Mouse (Mus musculus): ENCODE measurements at regions not wholly inside any gene's neighbourhood (a gene's known extent, or its start where the extent isn't known, plus 50 kb on each side); places are given as distances from the start of the nearest gene placed in this dataset.

GRCm38 (mm10) chr6:93461374-93461773 lies 518.1 kb upstream of the Adamts9 start:
- H3K9ac ChIP-seq (ENCODE audit: low read length) = no peak overlapping the region
- no peaks in the 10 kb centered on the region for H3K36me3 ChIP-seq (ENCODE audit: control insufficient read depth, insufficient read depth, low read length)
- H3K9me3 ChIP-seq (replicated peaks; ENCODE audit: control insufficient read depth, low read length) = no peaks in the 10 kb centered on the region
- H3K27ac ChIP-seq (ENCODE audit: low read length) = no peak overlapping the region
- 81% methylated on average over 3 of the region's 3 CpGs for WGBS
- no peak overlapping the region for H3K4me3 ChIP-seq (replicated peaks; ENCODE audit: low read length)
- no peak overlapping the region for H3K4me2 ChIP-seq (ENCODE audit: low read depth, low read length)
- ATAC-seq (ENCODE audit: insufficient read depth, low FRiP score) = no peak
- H3K27me3 ChIP-seq (ENCODE audit: control insufficient read depth, insufficient read depth, low read length) = no peaks in the 10 kb centered on the region
- H3K4me1 ChIP-seq (ENCODE audit: control insufficient read depth, insufficient read depth, low read length) = no peaks in the 10 kb centered on the region

- no peak overlapping the region for H3K27ac ChIP-seq (ENCODE audit: low read length)
- H3K27me3 ChIP-seq (ENCODE audit: control insufficient read depth, insufficient read depth, low read length) = no peaks in the 10 kb centered on the region
- H3K4me2 ChIP-seq (ENCODE audit: low read depth, low read length) = no peak overlapping the region
- no peaks in the 10 kb centered on the region for H3K9me3 ChIP-seq (replicated peaks; ENCODE audit: control insufficient read depth, low read length)
- no peaks in the 10 kb centered on the region for H3K4me1 ChIP-seq (ENCODE audit: control insufficient read depth, insufficient read depth, low read length)
- ATAC-seq (ENCODE audit: insufficient read depth, low FRiP score) = no peak
- WGBS = 68% methylated on average over 4 of the region's 4 CpGs
- H3K36me3 ChIP-seq (ENCODE audit: control insufficient read depth, insufficient read depth, low read length) = no peaks in the 10 kb centered on the region
- H3K9ac ChIP-seq (ENCODE audit: low read length) = no peak overlapping the region
- no peak overlapping the region for H3K4me3 ChIP-seq (replicated peaks; ENCODE audit: low read length)
These were observed 514.3 kb upstream of the Adamts9 start for GRCm38 (mm10) chr6:93457613-93458012.

GRCm38 (mm10) chr6:93456383-93457033 lies 513.2 kb upstream of the Adamts9 start:
- H3K4me3 ChIP-seq (replicated peaks; ENCODE audit: low read length) = no peak overlapping the region
- no peaks in the 10 kb centered on the region for H3K9me3 ChIP-seq (replicated peaks; ENCODE audit: control insufficient read depth, low read length)
- no peaks in the 10 kb centered on the region for H3K36me3 ChIP-seq (ENCODE audit: control insufficient read depth, insufficient read depth, low read length)
- H3K27ac ChIP-seq (ENCODE audit: low read length) = no peak overlapping the region
- no peak overlapping the region for H3K9ac ChIP-seq (ENCODE audit: low read length)
- no peaks in the 10 kb centered on the region for H3K4me1 ChIP-seq (ENCODE audit: control insufficient read depth, insufficient read depth, low read length)
- ATAC-seq (ENCODE audit: insufficient read depth, low FRiP score) = no peak
- H3K4me2 ChIP-seq (ENCODE audit: low read depth, low read length) = no peak overlapping the region
- WGBS = 72% methylated on average over 9 of the region's 9 CpGs
- H3K27me3 ChIP-seq (ENCODE audit: control insufficient read depth, insufficient read depth, low read length) = no peaks in the 10 kb centered on the region

- Histone ChIP-seq H3K9ac (ENCODE audit: low read length) (no peak overlapping the region; the same call in 1 of the 2 replicates), H3K4me1 (ENCODE audit: control insufficient read depth, insufficient read depth, low read length) (no peaks in the 10 kb centered on the region), H3K4me3 (replicated peaks; ENCODE audit: low read length) (no peak overlapping the region; the same call in 1 of the 2 replicates), H3K9me3 (replicated peaks; ENCODE audit: control insufficient read depth, low read length) (no peaks in the 10 kb centered on the region), H3K27me3 (ENCODE audit: control insufficient read depth, insufficient read depth, low read length) (no peaks in the 10 kb centered on the region), H3K4me2 (ENCODE audit: low read depth, low read length) (peak overlapping the region; percentile 26; the same call in 1 of the 2 replicates), H3K27ac (ENCODE audit: low read length) (peak overlapping the region; percentile 76), H3K36me3 (ENCODE audit: control insufficient read depth, insufficient read depth, low read length) (no peaks in the 10 kb centered on the region)
- 53% methylated on average over 16 of the region's 16 CpGs for WGBS
- peak; percentile 89 for ATAC-seq (ENCODE audit: insufficient read depth, low FRiP score)
These were observed 502.3 kb upstream of the Adamts9 start for GRCm38 (mm10) chr6:93445568-93445967.

- Histone ChIP-seq H3K9ac (ENCODE audit: low read length) (no peak overlapping the region; the same call in 1 of the 2 replicates), H3K4me3 (replicated peaks; ENCODE audit: low read length) (no peak overlapping the region), H3K36me3 (ENCODE audit: control insufficient read depth, insufficient read depth, low read length) (no peaks in the 10 kb centered on the region), H3K4me1 (ENCODE audit: control insufficient read depth, insufficient read depth, low read length) (no peaks in the 10 kb centered on the region), H3K27me3 (ENCODE audit: control insufficient read depth, insufficient read depth, low read length) (no peaks in the 10 kb centered on the region), H3K9me3 (replicated peaks; ENCODE audit: control insufficient read depth, low read length) (no peaks in the 10 kb centered on the region), H3K27ac (ENCODE audit: low read length) (peak overlapping the region; percentile 76), H3K4me2 (ENCODE audit: low read depth, low read length) (peak overlapping the region; percentile 26; the same call in 1 of the 2 replicates)
- 0 out of 2 replicates have a peak, but pooled peaks have one; percentile 11 for ATAC-seq (ENCODE audit: insufficient read depth, low FRiP score)
- 55% methylated on average over 5 of the region's 5 CpGs for WGBS
These were observed 501.8 kb upstream of the Adamts9 start for GRCm38 (mm10) chr6:93445124-93445523.

GRCm38 (mm10) chr6:93443766-93444557 lies 500.7 kb upstream of the Adamts9 start:
- Histone ChIP-seq H3K4me2 (ENCODE audit: low read depth, low read length) (no peak overlapping the region), H3K27ac (ENCODE audit: low read length) (no peak overlapping the region), H3K9me3 (replicated peaks; ENCODE audit: control insufficient read depth, low read length) (no peaks in the 10 kb centered on the region), H3K9ac (ENCODE audit: low read length) (no peak overlapping the region), H3K4me3 (replicated peaks; ENCODE audit: low read length) (no peak overlapping the region), H3K4me1 (ENCODE audit: control insufficient read depth, insufficient read depth, low read length) (no peaks in the 10 kb centered on the region), H3K36me3 (ENCODE audit: control insufficient read depth, insufficient read depth, low read length) (no peaks in the 10 kb centered on the region), H3K27me3 (ENCODE audit: control insufficient read depth, insufficient read depth, low read length) (no peaks in the 10 kb centered on the region)
- WGBS = 42% methylated on average over 11 of the region's 11 CpGs
- no peak for ATAC-seq (ENCODE audit: insufficient read depth, low FRiP score)

- no peak overlapping the region for H3K4me3 ChIP-seq (replicated peaks; ENCODE audit: low read length)
- no peak overlapping the region for H3K4me2 ChIP-seq (ENCODE audit: low read depth, low read length)
- H3K27ac ChIP-seq (ENCODE audit: low read length) = no peak overlapping the region
- no peak for ATAC-seq (ENCODE audit: insufficient read depth, low FRiP score)
- no peaks in the 10 kb centered on the region for H3K27me3 ChIP-seq (ENCODE audit: control insufficient read depth, insufficient read depth, low read length)
- no peaks in the 10 kb centered on the region for H3K36me3 ChIP-seq (ENCODE audit: control insufficient read depth, insufficient read depth, low read length)
- no peaks in the 10 kb centered on the region for H3K9me3 ChIP-seq (replicated peaks; ENCODE audit: control insufficient read depth, low read length)
- WGBS = 84% methylated on average over 1 of the region's 1 CpGs
- H3K4me1 ChIP-seq (ENCODE audit: control insufficient read depth, insufficient read depth, low read length) = no peaks in the 10 kb centered on the region
- H3K9ac ChIP-seq (ENCODE audit: low read length) = no peak overlapping the region
These were observed 490.2 kb upstream of the Adamts9 start for GRCm38 (mm10) chr6:93433446-93433845.

GRCm38 (mm10) chr6:93426141-93426540 lies 482.8 kb upstream of the Adamts9 start:
- no peak for ATAC-seq (ENCODE audit: insufficient read depth, low FRiP score)
- Histone ChIP-seq H3K27me3 (ENCODE audit: control insufficient read depth, insufficient read depth, low read length) (no peaks in the 10 kb centered on the region), H3K36me3 (ENCODE audit: control insufficient read depth, insufficient read depth, low read length) (no peaks in the 10 kb centered on the region), H3K9me3 (replicated peaks; ENCODE audit: control insufficient read depth, low read length) (no peaks in the 10 kb centered on the region), H3K4me3 (replicated peaks; ENCODE audit: low read length) (no peak overlapping the region), H3K27ac (ENCODE audit: low read length) (no peak overlapping the region), H3K4me1 (ENCODE audit: control insufficient read depth, insufficient read depth, low read length) (no peaks in the 10 kb centered on the region), H3K9ac (ENCODE audit: low read length) (no peak overlapping the region), H3K4me2 (ENCODE audit: low read depth, low read length) (no peak overlapping the region)
- WGBS = 85% methylated on average over 1 of the region's 1 CpGs

- no peak overlapping the region for H3K4me2 ChIP-seq (ENCODE audit: low read depth, low read length)
- no peaks in the 10 kb centered on the region for H3K4me1 ChIP-seq (ENCODE audit: control insufficient read depth, insufficient read depth, low read length)
- H3K27ac ChIP-seq (ENCODE audit: low read length) = no peak overlapping the region
- no peak for ATAC-seq (ENCODE audit: insufficient read depth, low FRiP score)
- 45% methylated on average over 3 of the region's 3 CpGs for WGBS
- no peaks in the 10 kb centered on the region for H3K36me3 ChIP-seq (ENCODE audit: control insufficient read depth, insufficient read depth, low read length)
- no peak overlapping the region for H3K9ac ChIP-seq (ENCODE audit: low read length)
- no peaks in the 10 kb centered on the region for H3K27me3 ChIP-seq (ENCODE audit: control insufficient read depth, insufficient read depth, low read length)
- no peak overlapping the region for H3K4me3 ChIP-seq (replicated peaks; ENCODE audit: low read length)
- H3K9me3 ChIP-seq (replicated peaks; ENCODE audit: control insufficient read depth, low read length) = no peaks in the 10 kb centered on the region
These were observed 479.6 kb upstream of the Adamts9 start for GRCm38 (mm10) chr6:93422906-93423305.
